Mouse (Mus musculus): ENCODE measurements around the gene Mrtfb.

- TF ChIP-seq CTCF (IDR thresholded peaks at IDR 0.05; ENCODE audit: control insufficient read depth, insufficient read depth, insufficient replicate concordance, low read depth, low read length) (no peak), POLR2A (IDR thresholded peaks at IDR 0.05; ENCODE audit: control insufficient read depth, low read depth, low read length) (no peak)
These were observed 174.7 kb downstream of the Mrtfb start for GRCm38 (mm10) chr16:13430940-13431339.
